ENCODE assay signal across 39 mouse cellular contexts in the genomic region with DNA sequence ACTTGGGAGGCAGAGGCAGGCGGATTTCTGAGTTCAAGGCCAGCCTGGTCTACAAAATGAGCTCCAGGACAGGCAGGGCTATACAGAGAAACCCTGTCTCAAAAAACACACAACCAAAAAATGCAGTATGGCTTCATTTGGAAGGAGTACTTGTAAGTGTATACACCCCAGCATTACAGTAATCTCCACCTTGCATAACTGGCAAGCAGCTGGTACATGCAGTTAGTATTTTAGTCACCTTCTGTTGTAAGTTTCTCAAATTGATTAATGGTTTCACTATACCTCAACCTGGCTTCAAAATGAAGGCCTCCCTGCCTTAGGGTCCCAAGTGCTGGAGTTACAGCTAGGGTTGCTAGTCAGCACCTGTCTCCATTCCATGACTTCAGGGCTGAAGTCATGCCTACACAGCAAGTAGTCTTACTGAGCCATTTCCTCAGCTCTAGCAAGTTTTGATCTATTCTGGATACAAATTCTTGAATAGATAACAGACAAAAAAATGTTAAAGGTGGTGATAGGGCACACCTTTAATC. TPM values are rescaled to one million over a fixed set of nuclear protein-coding genes. Genes with fewer than 3 reads are reported as not detected.
DNase-seq lines count a peak whose midpoint lies in the region; ATAC-seq and TF ChIP-seq lines count a peak whose summit lies in the region.
"Had no signal": no experiment of that assay in that cellular context is flagged by ENCODE, and none has a peak within 500 bp of the region (broad histone marks: within the 10 kb centered on the region; RNA-seq: fewer than 3 reads in every experiment).

No protein-coding gene starts in this region.

- no peak for TF ChIP-seq CTCF in MEL (IDR thresholded peaks at IDR 0.05 in 2 of 3, conservative IDR thresholded peaks at IDR 0.05 in 1 of 3; ENCODE audit: control insufficient read depth in 1 of 3, insufficient read depth in 1 of 3, low read depth in 2 of 3, low read length in 3 of 3, poor library complexity in 1 of 3, severe bottlenecking in 1 of 3)
- no peak for TF ChIP-seq CTCF in liver, postnatal 0 days (IDR thresholded peaks at IDR 0.05; ENCODE audit: low read depth)

- WGBS in embryonic facial prominence, embryonic 15.5 days: 81% methylated on average over 1 of the region's 1 CpGs
- WGBS in embryonic facial prominence, embryonic 10.5 days: 90% methylated on average over 1 of the region's 1 CpGs
- WGBS in liver, postnatal 0 days (ENCODE audit: insufficient replicate concordance): 91% methylated on average over 1 of the region's 1 CpGs

- TF ChIP-seq EP300 in MEL (IDR thresholded peaks at IDR 0.05; ENCODE audit: low read depth in 1 of 2, low read length in 2 of 2): no peak
- TF ChIP-seq EP300 in liver, postnatal 0 days (IDR thresholded peaks at IDR 0.05; ENCODE audit: low read depth): no peak

- H3K36me3 ChIP-seq in embryonic facial prominence, embryonic 15.5 days: peaks cover 62% of the 10 kb centered on the region
- H3K36me3 ChIP-seq in embryonic facial prominence, embryonic 10.5 days (replicated peaks): peaks cover 81% of the 10 kb centered on the region
- peaks cover 6 to 44% of the 10 kb centered on the region in 2 experiments; a peak in 3 of 4 replicates for H3K36me3 ChIP-seq in MEL (ENCODE audit: control insufficient read depth in 1 of 2, insufficient read depth in 2 of 2, low read length in 2 of 2)
- peaks cover 61% of the 10 kb centered on the region for H3K36me3 ChIP-seq in liver, postnatal 0 days (replicated peaks; ENCODE audit: insufficient read depth, low read length)

- peaks cover 24% of the 10 kb centered on the region for H3K79me2 ChIP-seq in MEL (ENCODE audit: control insufficient read depth, insufficient read depth, low read length, poor library complexity)

- peaks cover 7% of the 10 kb centered on the region; the same call in 1 of the 2 replicates for H3K4me1 ChIP-seq in embryonic facial prominence, embryonic 15.5 days
- peaks cover 7% of the 10 kb centered on the region; the same call in 1 of the 2 replicates for H3K4me1 ChIP-seq in embryonic facial prominence, embryonic 10.5 days
- H3K4me1 ChIP-seq in MEL (ENCODE audit: control insufficient read depth in 1 of 2, insufficient read depth in 2 of 2, low read length in 2 of 2): peaks cover 0 to 35% of the 10 kb centered on the region in 2 experiments; a peak in 2 of 4 replicates
- peaks cover 10% of the 10 kb centered on the region; the same call in 1 of the 2 replicates for H3K4me1 ChIP-seq in liver, postnatal 0 days (ENCODE audit: insufficient read depth)

- ATAC-seq in embryonic facial prominence, embryonic 15.5 days (ENCODE audit: insufficient number of reproducible peaks, low FRiP score, low TSS enrichment, low read depth): no peak
- no peak for ATAC-seq in liver, postnatal 0 days
- ATAC-seq in megakaryocyte, adult 5-6 weeks (ENCODE audit: poor library complexity, severe bottlenecking): no peak
- ATAC-seq: forebrain, embryonic 16.5 days; inflammation-experienced regulatory T-cells, adult 6 months; lung, postnatal 0 days; midbrain, embryonic 16.5 days; Patski had no signal

- H3K27ac ChIP-seq in embryonic facial prominence, embryonic 15.5 days (replicated peaks): 0 out of 2 replicates have a peak overlapping the region, but pooled peaks have one; percentile 4
- no peak overlapping the region for H3K27ac ChIP-seq in embryonic facial prominence, embryonic 10.5 days (replicated peaks)
- H3K27ac ChIP-seq in MEL (ENCODE audit: control insufficient read depth, low read depth, low read length): peak overlapping the region; percentile 72
- peak overlapping the region; percentile 1; the same call in 1 of the 2 replicates for H3K27ac ChIP-seq in liver, postnatal 0 days (ENCODE audit: low read depth)
- H3K27ac ChIP-seq: embryonic facial prominence, embryonic 12.5 days; gastrocnemius, adult 2 months; heart, embryonic 13.5 days; hindbrain, embryonic 10.5 days; hindbrain, embryonic 15.5 days; layer of hippocampus, adult 2 months; limb, embryonic 13.5 days; neural tube, embryonic 12.5 days had no signal

- no peak for TF ChIP-seq RAD21 in MEL (IDR thresholded peaks at IDR 0.05; ENCODE audit: low read depth, low read length)

- no peak overlapping the region for H3K4me3 ChIP-seq in embryonic facial prominence, embryonic 15.5 days (replicated peaks)
- H3K4me3 ChIP-seq in embryonic facial prominence, embryonic 10.5 days: no peak overlapping the region
- H3K4me3 ChIP-seq in MEL (ENCODE audit: control insufficient read depth in 1 of 2, insufficient read depth in 1 of 2, low read depth in 2 of 2, low read length in 2 of 2): no peak overlapping the region
- no peak overlapping the region for H3K4me3 ChIP-seq in liver, postnatal 0 days (ENCODE audit: low read depth, low read length)
- H3K4me3 ChIP-seq: embryonic facial prominence, embryonic 12.5 days; gastrocnemius, adult 2 months; heart, embryonic 13.5 days; hindbrain, embryonic 10.5 days; hindbrain, embryonic 15.5 days; kidney, embryonic 15.5 days; layer of hippocampus, adult 2 months; limb, embryonic 13.5 days; neural tube, embryonic 12.5 days had no signal

- H3K9me3 ChIP-seq in embryonic facial prominence, embryonic 15.5 days (replicated peaks): no peaks in the 10 kb centered on the region
- H3K9me3 ChIP-seq in embryonic facial prominence, embryonic 10.5 days: no peaks in the 10 kb centered on the region
- no peaks in the 10 kb centered on the region for H3K9me3 ChIP-seq in MEL (replicated peaks; ENCODE audit: insufficient read depth, low read length)
- no peaks in the 10 kb centered on the region for H3K9me3 ChIP-seq in liver, postnatal 0 days (ENCODE audit: low read length)
- H3K9me3 ChIP-seq: embryonic facial prominence, embryonic 12.5 days; G1E; heart, embryonic 13.5 days; hindbrain, embryonic 10.5 days; hindbrain, embryonic 15.5 days; kidney, embryonic 15.5 days; limb, embryonic 13.5 days; neural tube, embryonic 12.5 days had no signal

- no peak; a peak in 1 of 4 replicates for TF ChIP-seq POLR2A in MEL (IDR thresholded peaks at IDR 0.05; ENCODE audit: control insufficient read depth in 1 of 2, insufficient read depth in 1 of 2, low read depth in 1 of 2, low read length in 2 of 2, poor library complexity in 1 of 2)

- no peak for DNase-seq in embryonic facial prominence, embryonic 10.5 days (ENCODE audit: low spot score)
- DNase-seq in A20 (ENCODE audit: low read depth, low spot score): peak; percentile 21
- peak; percentile 60 for DNase-seq in MEL (ENCODE audit: low read depth, low spot score)
- no peak for DNase-seq in liver, postnatal 0 days
- DNase-seq in T-cell, adult 2 months (ENCODE audit: low spot score): no peak
- DNase-seq: adrenal gland, postnatal 36 days; cerebellum, adult 18-20 months; cerebellum, postnatal 14 days; gastrocnemius, adult 2 months; gastrocnemius, postnatal 36 days; heart, postnatal 10 days; kidney, adult 11 months; kidney, postnatal 36 days; lung, adult 18-20 months; lung, postnatal 4 days; thymus, postnatal 4 days had no signal

- H3K27me3 ChIP-seq in embryonic facial prominence, embryonic 15.5 days: no peaks in the 10 kb centered on the region
- H3K27me3 ChIP-seq in embryonic facial prominence, embryonic 10.5 days (replicated peaks; ENCODE audit: low read depth, poor library complexity, severe bottlenecking): no peaks in the 10 kb centered on the region
- no peaks in the 10 kb centered on the region for H3K27me3 ChIP-seq in MEL (ENCODE audit: control insufficient read depth in 1 of 2, insufficient read depth in 2 of 2, low read length in 2 of 2)
- no peaks in the 10 kb centered on the region for H3K27me3 ChIP-seq in liver, postnatal 0 days (ENCODE audit: insufficient read depth, low read length)
- H3K27me3 ChIP-seq: embryonic facial prominence, embryonic 12.5 days; heart, embryonic 13.5 days; hindbrain, embryonic 15.5 days; kidney, embryonic 15.5 days; limb, embryonic 13.5 days; neural tube, embryonic 12.5 days; Patski had no signal

- no peak overlapping the region for H3K9ac ChIP-seq in embryonic facial prominence, embryonic 15.5 days
- H3K9ac ChIP-seq in MEL (ENCODE audit: control insufficient read depth, low read depth, low read length, poor library complexity, severe bottlenecking): no peak overlapping the region
- no peak overlapping the region for H3K9ac ChIP-seq in liver, postnatal 0 days (replicated peaks)
- H3K9ac ChIP-seq: embryonic facial prominence, embryonic 12.5 days; heart, embryonic 13.5 days; hindbrain, embryonic 15.5 days; kidney, embryonic 15.5 days; limb, embryonic 13.5 days; neural tube, embryonic 12.5 days had no signal

- H3K4me2 ChIP-seq in embryonic facial prominence, embryonic 15.5 days (replicated peaks): no peak overlapping the region
- no peak overlapping the region for H3K4me2 ChIP-seq in liver, postnatal 0 days (ENCODE audit: low read depth, low read length)
- H3K4me2 ChIP-seq: embryonic facial prominence, embryonic 12.5 days; heart, embryonic 13.5 days; hindbrain, embryonic 15.5 days; kidney, embryonic 15.5 days; limb, embryonic 13.5 days; neural tube, embryonic 12.5 days had no signal

RNA-seq across cellular contexts. Expression of gene Trappc4, which starts 4.3 kb away (rescaled TPM):
- polyA plus RNA-seq in embryonic facial prominence, embryonic 15.5 days (2015; fragmentation: Nextera tagmentation; extraction: Ambion mirVana): 137 and 138 TPM in 2 replicates
- polyA plus RNA-seq in embryonic facial prominence, embryonic 10.5 days (2016; fragmentation: Nextera tagmentation; extraction: Ambion mirVana): 178 and 179 TPM in 2 replicates
- 121 and 140 TPM in 2 replicates for total RNA-seq in MEL (2012; rRNA removed)
- polyA plus RNA-seq in MEL (2012; ENCODE audit: insufficient read depth in 1 of 2, insufficient read length in 2 of 2, low read depth in 1 of 2, low replicate concordance in 2 of 2, missing spikeins in 1 of 2): 100 to 1,000 TPM in 1 of 2 experiments, not detected in 1; 129 TPM
- polyA plus RNA-seq in liver, postnatal 0 days (2015; fragmentation: Nextera tagmentation; extraction: Ambion mirVana): 48.0 and 50.4 TPM in 2 replicates
- 91.3 and 95.4 TPM in 2 replicates for total RNA-seq in megakaryocyte, adult 5-6 weeks (2015)
- total RNA-seq in megakaryocyte, adult 5-6 weeks (2017): 24.1 and 32.5 TPM in 2 replicates

RNA-seq across cellular contexts. Expression of gene Rps25, which starts 4.7 kb away (rescaled TPM):
- 1,806 and 1,877 TPM in 2 replicates for polyA plus RNA-seq in embryonic facial prominence, embryonic 15.5 days (2015; fragmentation: Nextera tagmentation; extraction: Ambion mirVana)
- 2,417 and 2,419 TPM in 2 replicates for polyA plus RNA-seq in embryonic facial prominence, embryonic 10.5 days (2016; fragmentation: Nextera tagmentation; extraction: Ambion mirVana)
- 2,496 and 2,743 TPM in 2 replicates for total RNA-seq in MEL (2012; rRNA removed)
- polyA plus RNA-seq in MEL (2012; ENCODE audit: insufficient read depth in 1 of 2, insufficient read length in 2 of 2, low read depth in 1 of 2, low replicate concordance in 2 of 2, missing spikeins in 1 of 2): 1,000 to 10,000 TPM in 1 of 2 experiments, not detected in 1; 3,114 TPM
- 1,409 and 1,489 TPM in 2 replicates for polyA plus RNA-seq in liver, postnatal 0 days (2015; fragmentation: Nextera tagmentation; extraction: Ambion mirVana)
- total RNA-seq in megakaryocyte, adult 5-6 weeks (2015): 2,100 and 2,121 TPM in 2 replicates
- total RNA-seq in megakaryocyte, adult 5-6 weeks (2017): 1,309 and 1,413 TPM in 2 replicates

RNA-seq across cellular contexts. Expression of gene Ccdc84, which starts 6.7 kb away (rescaled TPM):
- polyA plus RNA-seq in embryonic facial prominence, embryonic 15.5 days (2015; fragmentation: Nextera tagmentation; extraction: Ambion mirVana): 28.1 and 30.5 TPM in 2 replicates
- 21.6 and 28.4 TPM in 2 replicates for polyA plus RNA-seq in embryonic facial prominence, embryonic 10.5 days (2016; fragmentation: Nextera tagmentation; extraction: Ambion mirVana)
- total RNA-seq in MEL (2012; rRNA removed): 13.2 and 18.7 TPM in 2 replicates
- 10 to 100 TPM in 1 of 2 experiments, not detected in 1; 18.0 TPM for polyA plus RNA-seq in MEL (2012; ENCODE audit: insufficient read depth in 1 of 2, insufficient read length in 2 of 2, low read depth in 1 of 2, low replicate concordance in 2 of 2, missing spikeins in 1 of 2)
- polyA plus RNA-seq in liver, postnatal 0 days (2015; fragmentation: Nextera tagmentation; extraction: Ambion mirVana): 11.8 and 12.5 TPM in 2 replicates
- 24.5 TPM in 2 replicates for total RNA-seq in megakaryocyte, adult 5-6 weeks (2015)
- total RNA-seq in megakaryocyte, adult 5-6 weeks (2017): 19.8 and 27.1 TPM in 2 replicates

RNA-seq across cellular contexts. Expression of gene Slc37a4, which starts 15.0 kb away (rescaled TPM):
- polyA plus RNA-seq in embryonic facial prominence, embryonic 15.5 days (2015; fragmentation: Nextera tagmentation; extraction: Ambion mirVana): 17.3 and 19.8 TPM in 2 replicates
- polyA plus RNA-seq in embryonic facial prominence, embryonic 10.5 days (2016; fragmentation: Nextera tagmentation; extraction: Ambion mirVana): 13.4 and 16.1 TPM in 2 replicates
- 29.0 and 31.9 TPM in 2 replicates for total RNA-seq in MEL (2012; rRNA removed)
- polyA plus RNA-seq in MEL (2012; ENCODE audit: insufficient read depth in 1 of 2, insufficient read length in 2 of 2, low read depth in 1 of 2, low replicate concordance in 2 of 2, missing spikeins in 1 of 2): 10 to 100 TPM in 1 of 2 experiments, not detected in 1; 35.3 TPM
- 178 and 188 TPM in 2 replicates for polyA plus RNA-seq in liver, postnatal 0 days (2015; fragmentation: Nextera tagmentation; extraction: Ambion mirVana)
- total RNA-seq in megakaryocyte, adult 5-6 weeks (2015): 19.7 and 23.5 TPM in 2 replicates
- 14.8 and 28.3 TPM in 2 replicates for total RNA-seq in megakaryocyte, adult 5-6 weeks (2017)

RNA-seq across cellular contexts. Expression of gene Foxr1, which starts 29.3 kb away (rescaled TPM):
- not detected in 2 replicates for polyA plus RNA-seq in embryonic facial prominence, embryonic 15.5 days (2015; fragmentation: Nextera tagmentation; extraction: Ambion mirVana)
- polyA plus RNA-seq in embryonic facial prominence, embryonic 10.5 days (2016; fragmentation: Nextera tagmentation; extraction: Ambion mirVana): not detected in 2 replicates
- total RNA-seq in MEL (2012; rRNA removed): 0.08 TPM in 1 of 2 replicates, not detected in the other
- polyA plus RNA-seq in MEL (2012; ENCODE audit: insufficient read depth in 1 of 2, insufficient read length in 2 of 2, low read depth in 1 of 2, low replicate concordance in 2 of 2, missing spikeins in 1 of 2): under 1 TPM in 1 of 2 experiments, not detected in 1; 0.07 TPM
- polyA plus RNA-seq in liver, postnatal 0 days (2015; fragmentation: Nextera tagmentation; extraction: Ambion mirVana): not detected in 2 replicates
- not detected in 2 replicates for total RNA-seq in megakaryocyte, adult 5-6 weeks (2015)
- total RNA-seq in megakaryocyte, adult 5-6 weeks (2017): not detected in 2 replicates
- total RNA-seq: adrenal gland, postnatal 36 days; gastrocnemius, adult 2 months; gastrocnemius, postnatal 36 days; heart, adult 8-10 months; heart, postnatal 10 days; layer of hippocampus, adult 2 months; layer of hippocampus, postnatal 14 days; left cerebral cortex, adult 8-10 months; left cerebral cortex, postnatal 36 days had no signal
- polyA plus RNA-seq: brain, embryonic 14.5 days; embryonic facial prominence, embryonic 12.5 days; forebrain, embryonic 11.5 days; forebrain, embryonic 16.5 days; G1E; heart, embryonic 13.5 days; hindbrain, embryonic 10.5 days; hindbrain, embryonic 15.5 days; kidney, embryonic 15.5 days; limb, embryonic 13.5 days; lung, postnatal 0 days; midbrain, embryonic 16.5 days; neural tube, embryonic 12.5 days; Patski; thymus, postnatal 0 days had no signal

Comparison
In these comparisons a context has a peak if more than half of its experiments do, and no peak if none do; other contexts are left out.
1. DNase-seq: peak in A20 (single experiment) and MEL (single experiment); none in embryonic facial prominence, embryonic 10.5 days (single experiment), liver, postnatal 0 days (single experiment) and T-cell, adult 2 months (single experiment).